Mouse (Mus musculus): ENCODE results near the gene Rasgrp3. TPM values are rescaled to one million over a fixed set of nuclear protein-coding genes. Genes with fewer than 3 reads are reported as not detected.

Rasgrp3 gene
- total RNA-seq, 2 experiments from 2014 or later: 7.4 to 9.0 TPM

DNA sequence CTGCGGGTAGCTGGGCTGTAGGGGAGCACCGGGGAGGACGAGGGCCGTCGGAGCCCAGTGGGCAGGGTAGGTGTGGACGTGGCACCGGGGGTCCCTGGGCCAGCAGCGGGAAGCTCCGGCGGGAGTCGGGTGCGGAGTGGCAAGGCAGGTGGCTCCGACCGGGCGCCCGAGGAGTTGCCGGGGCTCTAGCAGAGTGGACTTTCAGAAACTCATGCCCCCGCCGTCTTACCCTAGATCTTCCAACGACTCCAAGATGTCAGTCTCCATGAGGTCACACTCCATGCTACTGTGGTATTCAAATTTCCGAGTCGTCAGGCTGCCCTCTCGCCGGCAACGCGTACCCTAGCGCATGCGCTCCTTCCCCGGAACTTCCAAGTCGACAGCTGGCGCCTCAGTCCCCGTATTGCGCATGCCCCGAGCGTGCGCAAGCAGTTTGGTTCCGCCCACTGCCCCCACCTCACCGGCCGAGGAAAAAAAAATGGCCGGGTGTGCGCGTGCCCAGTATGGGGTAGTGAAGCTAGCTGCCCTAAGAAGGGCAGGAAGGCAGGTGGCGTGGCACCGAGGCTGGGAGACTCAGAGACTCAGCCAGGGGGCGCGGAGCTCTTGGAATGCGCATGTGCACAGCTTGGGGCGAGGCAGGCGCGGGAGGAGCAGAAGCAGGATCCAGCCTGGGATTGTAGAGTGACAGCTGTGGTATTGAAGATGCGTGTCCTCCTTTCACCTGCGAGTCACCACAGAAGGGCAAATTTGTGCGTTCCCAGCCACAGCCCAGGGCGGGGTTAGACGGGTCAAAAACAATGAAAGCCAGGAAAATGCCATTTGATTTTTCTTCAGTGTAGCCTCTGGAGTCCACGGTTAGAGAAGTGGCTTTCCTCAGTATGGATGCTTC is 116.1 kb downstream of the Rasgrp3 start, which contains the start of gene Fam98a:
Gene Fam98a, minus strand, starts transcription at position 435 of the 889 bp plus-strand sequence.
- H3K27ac ChIP-seq: peak within 1 kb of the TSS; percentile 90
- peak; percentile 71 for TF ChIP-seq CTCF (IDR thresholded peaks at IDR 0.05)
- intact Hi-C loops (cut with DNase I): loop anchor here (5.0 kb wide), 1 partner anchor 1214 kb away; the partner anchor contains the start of gene Spast
- H3K4me3 ChIP-seq: peak within 1 kb of the TSS; percentile 91
- peak; percentile 97 for DNase-seq (ENCODE audit: extremely low spot score in 1 of 2, low spot score in 2 of 2)

- no peak for DNase-seq (ENCODE audit: extremely low spot score in 1 of 2, low spot score in 2 of 2)
- TF ChIP-seq CTCF (IDR thresholded peaks at IDR 0.05): no peak
- intact Hi-C loops (cut with DNase I): no loop called here
- Histone ChIP-seq H3K4me3 (no peak overlapping the region), H3K27ac (no peak overlapping the region)
Observed at GRCm38 (mm10) chr17:75557031-75557430, 121.3 kb downstream of the Rasgrp3 start.

GRCm38 (mm10) chr17:75558041-75558440 is 122.3 kb downstream of the Rasgrp3 start:
- intact Hi-C loops (cut with DNase I): no loop called here
- Histone ChIP-seq H3K4me3 (no peak overlapping the region), H3K27ac (no peak overlapping the region)
- DNase-seq (ENCODE audit: extremely low spot score in 1 of 2, low spot score in 2 of 2): no peak
- no peak for TF ChIP-seq CTCF (IDR thresholded peaks at IDR 0.05)

DNA sequence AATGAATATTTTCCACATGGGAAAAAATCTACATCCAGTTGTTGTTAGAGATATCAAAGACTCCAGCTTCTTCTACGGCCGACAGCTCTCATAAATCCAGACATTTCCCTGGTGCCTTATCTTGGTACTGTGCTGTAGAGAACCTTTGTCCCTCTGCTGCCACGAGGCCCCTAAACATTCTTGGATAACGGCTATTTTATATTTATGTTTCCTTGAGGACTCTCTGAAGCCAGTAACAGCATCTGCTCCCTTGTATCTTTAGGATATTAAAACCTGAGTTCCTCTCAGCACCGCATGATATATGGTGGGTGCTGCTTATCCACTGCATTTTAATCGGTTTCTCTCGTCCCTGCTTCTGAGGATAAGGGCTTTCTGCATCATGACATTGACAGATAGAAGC is 139.9 kb downstream of the Rasgrp3 start:
- H3K27ac ChIP-seq: no peak overlapping the region
- H3K4me3 ChIP-seq: no peak overlapping the region
- DNase-seq (ENCODE audit: extremely low spot score in 1 of 2, low spot score in 2 of 2): no peak
- intact Hi-C loops (cut with DNase I): no loop called here
- no peak for TF ChIP-seq CTCF (IDR thresholded peaks at IDR 0.05)

Other genes starting within 250 kb of the Rasgrp3 start
- 10 to 100 TPM; 44.8 to 50.0 TPM for gene Fam98a, start 116.0 kb downstream of the Rasgrp3 start, total RNA-seq (2021)

Data from left cerebral cortex, adult 2 months (tissue).